Mouse (Mus musculus) liver, postnatal 0 days (tissue): Measurements from ENCODE around the gene Ppp2r5d. TPM values are rescaled to one million over a fixed set of nuclear protein-coding genes. Genes with fewer than 3 reads are reported as not detected.

Experiments
- ATAC-seq: fragments of 200-750 bp; cut with Nextera tagmentation; 2 replicates; pipeline ENCODE4 v1.8.0; 2017; ENCODE audit warnings: mild to moderate bottlenecking, moderate library complexity
- DNase-seq: peaks from one replicate; pipeline ENCODE4 v3.0.0-alpha.2; 2016
- H3K27ac ChIP-seq: fragments of 300-500 bp; sonication (generic); 2 replicates; pipeline ENCODE4 v1.5.1; 2014; ENCODE audit warnings: antibody characterized with exemption, moderate library complexity, mild to moderate bottlenecking, low read depth
- H3K27me3 ChIP-seq: fragments of 300-500 bp; sonication (generic); 2 replicates; pipeline ENCODE4 v1.6.1; 2014; ENCODE audit warnings: low read length, control low read depth, mixed read lengths; ENCODE audit not compliant: insufficient read depth
- H3K36me3 ChIP-seq: fragments of 300-500 bp; sonication (generic); replicated peaks from 2 replicates; pipeline ENCODE4 v1.6.1; 2014; ENCODE audit warnings: mild to moderate bottlenecking, control low read depth, low read length, moderate library complexity, mixed read lengths; ENCODE audit not compliant: insufficient read depth
- H3K4me1 ChIP-seq: fragments of 300-500 bp; sonication (generic); 2 replicates; pipeline ENCODE4 v1.6.1; 2014; ENCODE audit warnings: antibody characterized with exemption, mild to moderate bottlenecking, control low read depth; ENCODE audit not compliant: insufficient read depth
- H3K4me2 ChIP-seq: fragments of 300-500 bp; sonication (generic); 2 replicates; pipeline ENCODE4 v1.6.1; 2014; ENCODE audit warnings: low read depth, mild to moderate bottlenecking, low read length, moderate library complexity, mixed read lengths
- H3K4me3 ChIP-seq: fragments of 300-500 bp; sonication (generic); 2 replicates; pipeline ENCODE4 v1.5.1; 2014; ENCODE audit warnings: low read depth, low read length
- H3K9ac ChIP-seq: fragments of 300-500 bp; sonication (generic); replicated peaks from 2 replicates; pipeline ENCODE4 v1.6.1; 2014; ENCODE audit warnings: mild to moderate bottlenecking, moderate library complexity
- H3K9me3 ChIP-seq: fragments of 300-500 bp; sonication (generic); 2 replicates; pipeline ENCODE4 v1.6.1; 2016; ENCODE audit warnings: mild to moderate bottlenecking, control low read depth, low read length, mixed read lengths
- CTCF ChIP-seq: sonication (generic); IDR thresholded peaks from 2 replicates; pipeline ENCODE4 v1.5.1; 2016; ENCODE audit warnings: antibody characterized with exemption, low read depth
- EP300 ChIP-seq: IDR thresholded peaks from 2 replicates; pipeline ENCODE4 v1.6.1; 2016; ENCODE audit warnings: antibody characterized with exemption, low read depth, mild to moderate bottlenecking
- WGBS: fragments of 180-500 bp; shearing (Covaris S2); extraction: QIAGEN DNeasy Blood & Tissue Kit; methylation state at CpG from one replicate; pipeline ENCODE4 v1.1.7; 2014; ENCODE audit not compliant: insufficient replicate concordance; 5-methylcytosine and 5-hydroxymethylcytosine counted together
- polyA plus RNA-seq: library from polyadenylated mRNA; unstranded; fragments of >200 nt; fragmentation: Nextera tagmentation; extraction: Ambion mirVana; gene quantifications from 2 replicates; pipeline ENCODE4 v1.2.1, GENCODE M21; 2015

Ppp2r5d gene
- polyA plus RNA-seq, 1 experiment from 2014 or later, result 12.5 TPM

DNA sequence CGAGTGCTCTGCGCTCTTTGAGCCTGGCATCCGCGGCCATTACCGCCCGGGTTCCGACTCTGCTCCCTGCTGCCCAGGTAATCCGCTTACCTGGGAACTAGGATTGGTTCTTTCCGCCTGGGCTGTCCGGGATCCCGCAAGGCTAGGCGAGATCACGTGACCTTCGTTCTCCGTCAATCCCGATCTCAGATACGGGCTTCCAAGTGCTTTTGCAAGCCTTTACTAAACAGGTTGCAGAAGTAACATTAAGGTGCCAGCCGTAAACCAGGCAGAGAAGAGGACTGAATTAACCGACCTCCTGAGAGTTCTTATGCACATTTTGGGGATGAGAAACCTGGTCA is 58.6 kb downstream of the Ppp2r5d start:
- Histone ChIP-seq H3K9me3 (no peaks in the 10 kb centered on the region), H3K27ac (peak overlapping the region; percentile 81), H3K9ac (peak overlapping the region; percentile 94), H3K4me2 (peak overlapping the region; percentile 91), H3K4me3 (peak overlapping the region; percentile 98), H3K36me3 (peaks cover 16% of the 10 kb centered on the region), H3K4me1 (peaks cover 33% of the 10 kb centered on the region), H3K27me3 (no peaks in the 10 kb centered on the region)
- peak; percentile 50 for ATAC-seq
- under 1% methylated on average over 19 of the region's 19 CpGs for WGBS
- no peak for TF ChIP-seq CTCF
- no peak for TF ChIP-seq EP300
- DNase-seq, result no peak

DNA sequence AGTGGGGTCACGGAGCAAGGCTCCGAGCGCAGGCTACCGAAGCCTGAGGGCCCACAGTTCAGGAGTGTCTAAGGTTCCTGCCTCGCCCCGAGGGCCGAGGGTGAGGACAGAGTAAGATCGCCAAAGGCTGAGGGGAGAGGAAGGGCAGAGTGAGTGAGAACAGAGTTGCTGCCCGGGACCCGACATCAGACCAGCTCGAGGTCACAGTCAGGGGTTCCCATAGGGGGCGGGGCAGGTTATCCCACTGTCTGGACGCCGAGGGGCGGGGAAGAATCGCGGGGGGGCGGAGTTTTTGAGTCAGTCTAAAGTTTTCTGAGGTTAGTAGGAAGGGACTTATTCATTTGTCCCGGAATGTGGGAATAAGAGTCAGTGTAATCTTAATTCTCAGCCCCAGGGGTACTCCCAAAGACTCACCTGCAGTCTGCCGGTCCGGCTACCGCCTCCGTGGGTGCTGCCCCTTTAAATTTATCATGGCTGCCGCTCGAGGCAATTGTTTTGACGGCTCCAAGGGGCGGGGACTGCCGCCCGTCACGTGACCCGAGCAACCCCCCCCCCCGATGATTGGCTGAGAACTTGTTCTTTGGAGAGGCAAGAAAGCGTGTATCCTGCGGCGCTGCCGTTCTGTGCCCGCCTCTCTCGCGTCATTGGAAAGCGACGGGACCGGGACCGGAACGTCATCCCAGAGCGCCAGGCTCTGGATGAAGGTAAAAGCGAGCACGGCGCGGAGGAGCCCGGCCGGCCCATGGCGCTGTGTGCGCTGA is 59.2 kb downstream of the Ppp2r5d start, which contains the start of the genes Klc4 and Mrpl2:
TSS of gene Klc4 (minus strand) at position 462 of the 761 bp plus-strand sequence.
TSS of gene Mrpl2 (plus strand) at position 669 of the 761 bp plus-strand sequence.
- under 1% methylated on average over 53 of the region's 53 CpGs for WGBS
- Histone ChIP-seq H3K4me1 (peaks cover 27% of the 10 kb centered on the region), H3K4me3 (peak within 1 kb of the TSS; percentile 98), H3K9ac (peak within 1 kb of the TSS; percentile 94), H3K4me2 (peak within 1 kb of the TSS; percentile 91), H3K9me3 (no peaks in the 10 kb centered on the region), H3K27me3 (no peaks in the 10 kb centered on the region), H3K36me3 (peaks cover 16% of the 10 kb centered on the region), H3K27ac (peak within 1 kb of the TSS; percentile 81)
- ATAC-seq, result peak; percentile 84
- TF ChIP-seq EP300, result peak; percentile 62; the same call in 1 of the 2 replicates
- 0 out of 2 replicates have a peak, but pooled peaks have one; percentile 13 for TF ChIP-seq CTCF
- DNase-seq, result peak; percentile 99

DNA sequence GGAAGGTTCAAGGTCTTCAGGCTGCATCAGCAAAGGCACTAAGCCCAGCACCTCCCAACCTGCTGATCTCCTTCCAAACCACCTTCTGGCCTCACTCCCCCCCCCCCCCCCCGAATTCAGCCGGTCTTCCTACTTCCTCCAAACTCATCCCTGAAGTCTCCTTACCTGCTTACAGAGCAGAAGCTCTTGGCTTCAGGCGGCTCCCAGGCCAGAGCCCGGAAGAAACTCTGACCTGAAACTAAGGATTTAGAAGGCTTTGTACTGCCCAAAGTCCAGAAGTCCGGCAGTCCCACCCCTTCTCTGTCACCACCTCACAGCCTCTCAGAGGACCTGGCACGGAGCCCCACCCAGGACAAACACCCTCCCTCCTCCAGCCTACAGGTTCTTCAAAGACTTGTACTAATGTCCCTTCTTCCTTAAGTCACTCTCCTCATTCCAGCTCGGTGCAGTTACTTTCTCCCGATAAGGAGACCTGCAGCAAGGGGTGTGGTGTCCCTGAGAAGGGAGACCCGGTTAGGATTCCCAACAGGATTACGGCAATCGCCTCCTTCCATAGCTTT is 59.9 kb downstream of the Ppp2r5d start:
- Histone ChIP-seq H3K27ac (peak overlapping the region; percentile 81), H3K4me2 (peak overlapping the region; percentile 91), H3K27me3 (no peaks in the 10 kb centered on the region), H3K36me3 (peaks cover 16% of the 10 kb centered on the region), H3K9ac (peak overlapping the region; percentile 64), H3K4me1 (peaks cover 25% of the 10 kb centered on the region), H3K4me3 (peak overlapping the region; percentile 98), H3K9me3 (no peaks in the 10 kb centered on the region)
- DNase-seq (peak; percentile 67), ATAC-seq (peak; percentile 26)
- WGBS, result 9% methylated on average over 11 of the region's 11 CpGs
- TF ChIP-seq EP300 (no peak), CTCF (no peak)

DNA sequence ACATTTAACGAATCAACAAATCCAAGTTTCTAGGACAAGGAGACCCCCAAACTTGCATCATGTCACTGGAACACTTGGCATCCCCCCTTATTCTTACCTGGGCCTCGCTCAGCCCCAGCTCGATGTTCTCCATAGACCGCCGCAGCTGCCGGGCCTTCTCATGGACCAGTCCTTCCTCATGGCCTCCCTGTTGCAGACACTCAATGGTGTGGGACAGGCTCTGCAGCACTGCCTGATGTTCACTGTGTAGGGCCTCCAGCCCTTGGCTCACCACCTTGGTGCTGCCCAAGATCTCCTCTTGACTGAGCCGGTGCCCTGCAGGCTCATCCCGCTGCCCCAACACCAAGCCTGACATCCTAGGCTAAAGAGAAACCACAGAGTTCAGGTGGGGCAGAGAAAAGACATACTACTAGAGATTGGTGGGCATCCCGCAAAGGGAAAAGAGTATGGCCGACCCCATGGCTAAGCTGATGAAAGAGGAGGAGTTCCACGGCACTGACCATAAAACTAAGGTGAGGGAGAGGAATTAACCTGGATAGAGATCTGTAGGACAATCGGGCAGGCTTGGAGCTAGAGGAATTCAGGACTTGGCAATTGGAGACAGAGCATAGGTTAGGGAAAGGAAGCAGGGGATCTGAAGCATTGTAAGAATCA is 60.6 kb downstream of the Ppp2r5d start:
- peak overlapping the region; percentile 91 for H3K4me2 ChIP-seq

DNA sequence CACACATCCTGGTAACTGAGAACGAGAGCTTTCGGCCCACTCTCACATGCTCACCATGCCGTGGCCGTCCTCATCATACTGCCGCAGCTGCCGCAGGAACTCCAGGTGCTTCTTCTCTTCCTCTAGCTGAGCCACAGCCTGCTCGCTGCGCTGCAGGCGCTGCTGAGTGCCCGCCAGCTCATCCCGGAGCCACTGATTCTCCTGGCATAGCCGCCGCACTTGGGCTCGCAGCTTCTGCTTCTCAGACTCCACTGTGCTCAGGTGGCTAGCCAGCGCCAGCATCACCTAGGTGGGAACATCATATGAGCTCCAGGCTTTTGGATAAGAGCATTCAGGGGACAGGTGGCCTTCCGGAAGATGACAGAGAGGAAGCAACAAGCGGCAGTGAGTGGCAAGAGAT is 62.9 kb downstream of the Ppp2r5d start:
- no peak overlapping the region for H3K4me2 ChIP-seq
- H3K9me3 ChIP-seq, result no peaks in the 10 kb centered on the region
- H3K9ac ChIP-seq, result no peak overlapping the region
- DNase-seq (no peak), ATAC-seq (no peak)
- H3K36me3 ChIP-seq, result peaks cover 12% of the 10 kb centered on the region
- H3K4me1 ChIP-seq, result peaks cover 21% of the 10 kb centered on the region
- no peak overlapping the region for H3K27ac ChIP-seq
- no peak overlapping the region for H3K4me3 ChIP-seq
- 87% methylated on average over 17 of the region's 17 CpGs for WGBS
- TF ChIP-seq EP300 (no peak), CTCF (no peak)
- no peaks in the 10 kb centered on the region for H3K27me3 ChIP-seq

More for the DNA sequence above, 60.6 kb downstream of the Ppp2r5d start:
- 83% methylated on average over 12 of the region's 12 CpGs for WGBS
- H3K36me3 ChIP-seq, result peaks cover 21% of the 10 kb centered on the region
- ATAC-seq (no peak), DNase-seq (no peak)
- peak overlapping the region; percentile 64 for H3K9ac ChIP-seq
- TF ChIP-seq CTCF, result no peak
- no peaks in the 10 kb centered on the region for H3K9me3 ChIP-seq
- H3K4me1 ChIP-seq, result peaks cover 23% of the 10 kb centered on the region
- H3K27me3 ChIP-seq, result no peaks in the 10 kb centered on the region
- H3K27ac ChIP-seq, result peak overlapping the region; percentile 81; the same call in 1 of the 2 replicates
- peak overlapping the region; percentile 98 for H3K4me3 ChIP-seq

DNA sequence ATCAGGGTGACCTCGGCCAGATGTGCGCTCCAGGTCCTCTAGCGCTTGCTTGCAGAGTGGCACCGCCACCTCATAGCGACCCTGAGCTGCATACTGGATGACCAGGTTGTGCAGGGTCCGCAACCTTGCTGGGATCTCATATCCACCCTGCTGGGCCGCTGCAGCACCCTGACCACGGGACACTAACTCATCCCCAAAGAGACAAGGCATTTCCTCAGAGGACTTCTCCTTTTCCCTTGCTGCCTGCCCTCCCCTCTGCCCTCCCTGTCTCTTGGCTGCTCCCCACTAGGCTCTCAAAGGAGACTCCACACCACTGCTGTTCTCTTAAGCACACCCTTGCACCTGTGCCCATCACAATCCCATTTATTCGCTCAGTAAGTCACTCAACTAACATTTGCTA is 65.0 kb downstream of the Ppp2r5d start:
- Histone ChIP-seq H3K9me3 (no peaks in the 10 kb centered on the region), H3K27me3 (no peaks in the 10 kb centered on the region), H3K4me1 (peaks cover 10% of the 10 kb centered on the region; the same call in 1 of the 2 replicates), H3K27ac (no peak overlapping the region), H3K4me3 (no peak overlapping the region), H3K36me3 (peaks cover 20% of the 10 kb centered on the region), H3K4me2 (no peak overlapping the region), H3K9ac (no peak overlapping the region)
- 53% methylated on average over 9 of the region's 9 CpGs for WGBS
- ATAC-seq, result no peak
- no peak for DNase-seq
- TF ChIP-seq CTCF, result no peak
- no peak for TF ChIP-seq EP300
